Mouse (Mus musculus) midbrain, embryonic 16.5 days (tissue): ENCODE data around the gene Tmem17. TPM values are rescaled to one million over a fixed set of nuclear protein-coding genes. Genes with fewer than 3 reads are reported as not detected.
A peak's percentile ranks its signal among the peaks of the same experiment; 100 is the strongest.

Source experiments
- ATAC-seq: fragments of 200-750 bp; cut with Nextera tagmentation; 2 replicates; pipeline ENCODE4 v1.8.0; 2017; ENCODE audit warnings: moderate TSS enrichment
- H3K27ac ChIP-seq: fragments of 300-500 bp; sonication (generic); 2 replicates; pipeline ENCODE4 v1.5.1; 2014; ENCODE audit warnings: mild to moderate bottlenecking, low read length, mixed read lengths
- H3K27me3 ChIP-seq: fragments of 300-500 bp; sonication (generic); 2 replicates; pipeline ENCODE4 v1.6.1; 2014; ENCODE audit warnings: low read depth, low read length, mixed read lengths; ENCODE audit not compliant: control insufficient read depth, insufficient read depth
- H3K36me3 ChIP-seq: fragments of 300-500 bp; sonication (generic); 2 replicates; pipeline ENCODE4 v1.6.1; 2014; ENCODE audit warnings: mild to moderate bottlenecking, low read length, moderate library complexity, mixed read lengths; ENCODE audit not compliant: control insufficient read depth, insufficient read depth
- H3K4me1 ChIP-seq: fragments of 300-500 bp; sonication (generic); 2 replicates; pipeline ENCODE4 v1.6.1; 2014; ENCODE audit warnings: mild to moderate bottlenecking, low read length, mixed read lengths; ENCODE audit not compliant: control insufficient read depth, insufficient read depth
- H3K4me2 ChIP-seq: fragments of 300-500 bp; sonication (generic); 2 replicates; pipeline ENCODE4 v1.6.1; 2014; ENCODE audit warnings: mild to moderate bottlenecking, low read length, mixed read lengths
- H3K4me3 ChIP-seq: fragments of 300-500 bp; sonication (generic); 2 replicates; pipeline ENCODE4 v1.5.1; 2014; ENCODE audit warnings: low read depth, mild to moderate bottlenecking, low read length, moderate library complexity, mixed read lengths
- H3K9ac ChIP-seq: fragments of 300-500 bp; sonication (generic); 2 replicates; pipeline ENCODE4 v1.6.1; 2014; ENCODE audit warnings: low read depth, low read length, mixed read lengths
- H3K9me3 ChIP-seq: fragments of 300-500 bp; sonication (generic); replicated peaks from 2 replicates; pipeline ENCODE4 v1.6.1; 2014; ENCODE audit warnings: mild to moderate bottlenecking, low read length, mixed read lengths; ENCODE audit not compliant: control insufficient read depth, poor library complexity, severe bottlenecking
- WGBS: fragments of 180-500 bp; shearing (Covaris S2); extraction: QIAGEN DNeasy Blood & Tissue Kit; methylation state at CpG from one replicate; pipeline ENCODE4 v1.1.7; 2014; 5-methylcytosine and 5-hydroxymethylcytosine counted together
- polyA plus RNA-seq: library from polyadenylated mRNA; unstranded; fragments of >200 nt; fragmentation: Nextera tagmentation; extraction: Ambion mirVana; gene quantifications from 2 replicates; pipeline ENCODE4 v1.2.1, GENCODE M21; 2015

The Tmem17 gene
- polyA plus RNA-seq, 1 experiment from 2014 or later: 24.7 TPM

- Histone ChIP-seq H3K4me3 (no peak overlapping the region), H3K9ac (0 out of 2 replicates have a peak overlapping the region, but pooled peaks have one; percentile 8)
Observed at GRCm38 (mm10) chr11:22560503-22561328, 48.8 kb downstream of the Tmem17 start.

GRCm38 (mm10) chr11:22561329-22561592, 49.4 kb downstream of the Tmem17 start:
- Histone ChIP-seq H3K9me3 (no peaks in the 10 kb centered on the region), H3K9ac (0 out of 2 replicates have a peak overlapping the region, but pooled peaks have one; percentile 8), H3K4me3 (no peak overlapping the region), H3K27me3 (no peaks in the 10 kb centered on the region), H3K4me2 (no peak overlapping the region), H3K27ac (peak overlapping the region; percentile 66), H3K4me1 (peaks cover 13% of the 10 kb centered on the region; the same call in 1 of the 2 replicates), H3K36me3 (no peaks in the 10 kb centered on the region)
- no peak for ATAC-seq
- WGBS: 92% methylated on average over 4 of the region's 4 CpGs

More at GRCm38 (mm10) chr11:22560503-22561328, 48.8 kb downstream of the Tmem17 start:
- peak; percentile 92 for ATAC-seq
- Histone ChIP-seq H3K27ac (peak overlapping the region; percentile 66), H3K36me3 (no peaks in the 10 kb centered on the region), H3K4me1 (peaks cover 13% of the 10 kb centered on the region; the same call in 1 of the 2 replicates), H3K9me3 (no peaks in the 10 kb centered on the region), H3K4me2 (no peak overlapping the region), H3K27me3 (no peaks in the 10 kb centered on the region)
- 20% methylated on average over 6 of the region's 6 CpGs for WGBS

- Histone ChIP-seq H3K4me2 (no peak overlapping the region), H3K36me3 (no peaks in the 10 kb centered on the region), H3K9me3 (no peaks in the 10 kb centered on the region), H3K4me1 (peaks cover 13% of the 10 kb centered on the region; the same call in 1 of the 2 replicates), H3K27ac (no peak overlapping the region), H3K4me3 (no peak overlapping the region), H3K9ac (no peak overlapping the region), H3K27me3 (no peaks in the 10 kb centered on the region)
- 82% methylated on average over 3 of the region's 3 CpGs for WGBS
- no peak for ATAC-seq
Observed at GRCm38 (mm10) chr11:22563706-22564105, 51.8 kb downstream of the Tmem17 start.

- H3K36me3 ChIP-seq: no peaks in the 10 kb centered on the region
- H3K27me3 ChIP-seq: no peaks in the 10 kb centered on the region
- no peak overlapping the region for H3K9ac ChIP-seq
- no peaks in the 10 kb centered on the region for H3K9me3 ChIP-seq
- no peak overlapping the region for H3K27ac ChIP-seq
- ATAC-seq: no peak
- H3K4me2 ChIP-seq: no peak overlapping the region
- peaks cover 13% of the 10 kb centered on the region; the same call in 1 of the 2 replicates for H3K4me1 ChIP-seq
- no peak overlapping the region for H3K4me3 ChIP-seq
- 84% methylated on average over 3 of the region's 3 CpGs for WGBS
Observed at GRCm38 (mm10) chr11:22564676-22565075, 52.8 kb downstream of the Tmem17 start.

Other genes starting within 250 kb of the Tmem17 start
- 23.3 and 25.9 TPM in 2 replicates for gene Ehbp1, start 169.8 kb upstream of the Tmem17 start, polyA plus RNA-seq